Mouse (Mus musculus) limb, embryonic 14.5 days (tissue): ENCODE data around the gene Hist2h3b. TPM values are rescaled to one million over a fixed set of nuclear protein-coding genes. Genes with fewer than 3 reads are reported as not detected.
"Not testable (repeated sequence)": the region's sequence is repeated elsewhere in the genome, so short reads cannot be mapped to it uniquely, and the experiment has no call there.

Source experiments
- ATAC-seq: fragments of 200-750 bp; cut with Nextera tagmentation; 2 replicates; pipeline ENCODE4 v1.8.0; 2017; ENCODE audit warnings: low read depth, moderate number of reproducible peaks, moderate TSS enrichment; ENCODE audit not compliant: low FRiP score
- DNase-seq: peaks from one replicate; pipeline ENCODE4 v3.0.0-alpha.2; 2015; ENCODE audit warnings: low spot score
- H3K27ac ChIP-seq: fragments of 300-500 bp; sonication (generic); replicated peaks from 2 replicates; pipeline ENCODE4 v1.5.1; 2014; ENCODE audit warnings: low read depth, mild to moderate bottlenecking, low read length, moderate library complexity, mixed read lengths
- H3K27me3 ChIP-seq: fragments of 300-500 bp; sonication (generic); 2 replicates; pipeline ENCODE4 v1.6.1; 2014; ENCODE audit warnings: low read length, mixed read lengths; ENCODE audit not compliant: control insufficient read depth, insufficient read depth
- H3K36me3 ChIP-seq: fragments of 300-500 bp; sonication (generic); 2 replicates; pipeline ENCODE4 v1.6.1; 2014; ENCODE audit warnings: mild to moderate bottlenecking, low read length, moderate library complexity, mixed read lengths; ENCODE audit not compliant: control insufficient read depth, insufficient read depth
- H3K4me1 ChIP-seq: fragments of 300-500 bp; sonication (generic); 2 replicates; pipeline ENCODE4 v1.6.1; 2014; ENCODE audit warnings: antibody characterized with exemption, low read length, mixed read lengths; ENCODE audit not compliant: control insufficient read depth, insufficient read depth
- H3K4me2 ChIP-seq: fragments of 300-500 bp; sonication (generic); replicated peaks from 2 replicates; pipeline ENCODE4 v1.6.1; 2014; ENCODE audit warnings: low read depth, mild to moderate bottlenecking, low read length, moderate library complexity; ENCODE audit not compliant: severe bottlenecking
- H3K4me3 ChIP-seq: fragments of 300-500 bp; sonication (generic); replicated peaks from 2 replicates; pipeline ENCODE4 v1.5.1; 2014; ENCODE audit warnings: low read length
- H3K9ac ChIP-seq: fragments of 300-500 bp; sonication (generic); 2 replicates; pipeline ENCODE4 v1.6.1; 2014; ENCODE audit warnings: mild to moderate bottlenecking, low read depth, low read length, moderate library complexity; ENCODE audit not compliant: severe bottlenecking
- H3K9me3 ChIP-seq: fragments of 300-500 bp; sonication (generic); 2 replicates; pipeline ENCODE4 v1.6.1; 2016; ENCODE audit warnings: low read length; ENCODE audit not compliant: control insufficient read depth
- POLR2A ChIP-seq: fragments of 200-500 bp; IDR thresholded peaks from 2 replicates; pipeline ENCODE4 v1.8.0; 2012; ENCODE audit warnings: inconsistent platforms, mild to moderate bottlenecking, moderate library complexity, borderline replicate concordance; ENCODE audit not compliant: insufficient read depth, insufficient read length; ENCODE audit errors: extremely low read depth
- WGBS: fragments of 180-500 bp; shearing (Covaris S2); extraction: QIAGEN DNeasy Blood & Tissue Kit; methylation state at CpG from one replicate; pipeline ENCODE4 v1.1.7; 2014; 5-methylcytosine and 5-hydroxymethylcytosine counted together
- polyA plus RNA-seq, 2 experiments: library from polyadenylated mRNA; depleted of rRNA in 1 of 2; stranded (reverse) in 1 of 2; unstranded in 1 of 2; fragments of >200 nt; fragmentation: Nextera tagmentation in 1 of 2; extraction: Ambion mirVana in 1 of 2; gene quantifications; 2 replicates each; pipeline versions ENCODE4 v1.2.1 to v1.2.3; 2012 to 2014

The Hist2h3b gene
- polyA plus RNA-seq, 2 experiments: 63.1 to 85.3 TPM

DNA sequence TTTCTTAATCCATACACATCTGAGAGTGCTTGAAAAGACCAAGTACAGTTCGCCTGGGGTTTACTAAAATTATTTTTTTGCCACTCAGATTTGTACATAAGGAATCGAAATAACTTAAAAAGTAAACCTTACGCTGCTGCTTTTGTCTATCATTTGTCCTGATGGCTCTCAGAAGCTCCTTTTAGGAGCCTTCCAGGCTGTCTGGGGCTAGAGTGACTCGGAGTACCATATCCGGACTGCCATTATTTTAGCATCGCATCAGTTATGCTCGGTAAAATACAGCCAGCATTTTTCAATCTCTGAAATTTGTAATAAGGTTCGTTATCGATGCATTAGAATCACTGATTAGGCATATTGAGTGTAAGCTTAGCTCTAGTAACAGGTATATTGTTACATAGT is 27.7 kb upstream of the Hist2h3b start:
- WGBS: 82% methylated on average over 9 of the region's 9 CpGs
- Histone ChIP-seq H3K4me2 (peak overlapping the region; percentile 40), H3K27ac (peak overlapping the region; percentile 80), H3K27me3 (no peaks in the 10 kb centered on the region), H3K4me1 (peaks cover 19% of the 10 kb centered on the region), H3K9me3 (no peaks in the 10 kb centered on the region), H3K36me3 (no peaks in the 10 kb centered on the region), H3K4me3 (peak overlapping the region; percentile 22), H3K9ac (peak overlapping the region; percentile 42)
- DNase-seq (no peak), ATAC-seq (no peak)
- no peak for TF ChIP-seq POLR2A

DNA sequence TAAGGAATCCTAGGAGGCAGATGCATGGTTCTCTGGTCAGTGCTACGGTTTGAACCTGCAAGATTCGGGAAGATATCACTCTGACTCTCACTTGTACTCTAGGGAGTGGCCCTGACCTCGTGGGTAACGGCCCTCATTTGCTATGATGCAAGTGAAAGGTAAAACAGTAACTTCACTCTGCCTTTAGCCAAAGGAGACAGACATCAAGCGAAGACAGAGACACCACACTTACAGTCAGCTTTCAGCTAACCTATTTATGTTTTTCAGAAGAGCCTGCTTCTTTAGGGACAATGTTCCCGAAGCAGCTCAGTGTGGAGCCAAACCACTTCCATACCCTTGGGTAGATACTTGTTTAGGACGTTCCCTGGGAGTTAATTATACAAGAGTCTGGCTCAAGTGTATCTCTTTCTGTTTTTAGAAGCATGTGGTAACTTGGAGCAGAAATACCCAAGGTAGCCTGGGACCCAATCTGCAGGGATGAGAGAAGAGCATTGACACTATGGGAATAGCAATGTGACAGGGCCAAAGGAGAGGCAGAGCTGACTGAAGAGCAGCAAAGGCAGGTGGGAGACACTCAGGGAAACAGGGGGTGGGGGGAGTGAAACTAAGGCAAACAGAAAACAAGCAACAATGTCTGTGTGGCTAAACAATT is 24.4 kb upstream of the Hist2h3b start:
- no peaks in the 10 kb centered on the region for H3K27me3 ChIP-seq
- peak overlapping the region; percentile 96 for H3K27ac ChIP-seq
- no peak for TF ChIP-seq POLR2A
- H3K4me2 ChIP-seq: peak overlapping the region; percentile 58
- peaks cover 20% of the 10 kb centered on the region for H3K4me1 ChIP-seq
- no peaks in the 10 kb centered on the region for H3K9me3 ChIP-seq
- H3K9ac ChIP-seq: peak overlapping the region; percentile 68
- H3K36me3 ChIP-seq: no peaks in the 10 kb centered on the region
- ATAC-seq (no peak), DNase-seq (no peak)
- peak overlapping the region; percentile 52; the same call in 1 of the 2 replicates for H3K4me3 ChIP-seq
- 78% methylated on average over 7 of the region's 7 CpGs for WGBS

- WGBS: under 1% methylated on average over 25 of the region's 88 CpGs
Observed at GRCm38 (mm10) chr3:96245003-96245886, 23.2 kb upstream of the Hist2h3b start, which contains the start of gene Hist2h2aa1. Gene Hist2h2aa1, plus strand, starts transcription at chr3:96245497.

GRCm38 (mm10) chr3:96246018-96246417 is 22.4 kb upstream of the Hist2h3b start:
- H3K36me3 ChIP-seq, DNase-seq, H3K27ac ChIP-seq, H3K9me3 ChIP-seq, H3K27me3 ChIP-seq, H3K9ac ChIP-seq: not testable (repeated sequence)
- peaks cover 26% of the 10 kb centered on the region for H3K4me1 ChIP-seq
- ATAC-seq: peak; percentile 5
- peak overlapping the region; percentile 28 for H3K4me3 ChIP-seq
- 0% methylated on average over 8 of the region's 21 CpGs for whole genome bisulfite sequencing
- H3K4me2 ChIP-seq: peak overlapping the region; percentile 28; the same call in 1 of the 2 replicates

More at GRCm38 (mm10) chr3:96245003-96245886, 23.2 kb upstream of the Hist2h3b start, which contains the start of gene Hist2h2aa1:
- ATAC-seq: peak; percentile 89
- not testable (repeated sequence) for H3K36me3 ChIP-seq, H3K27me3 ChIP-seq, H3K9me3 ChIP-seq
- Histone ChIP-seq H3K4me2 (peak within 1 kb of the TSS; percentile 58), H3K27ac (peak within 1 kb of the TSS; percentile 96), H3K4me1 (peaks cover 27% of the 10 kb centered on the region), H3K9ac (peak within 1 kb of the TSS; percentile 68), H3K4me3 (peak within 1 kb of the TSS; percentile 52)
- DNase-seq: peak; percentile 70

DNA sequence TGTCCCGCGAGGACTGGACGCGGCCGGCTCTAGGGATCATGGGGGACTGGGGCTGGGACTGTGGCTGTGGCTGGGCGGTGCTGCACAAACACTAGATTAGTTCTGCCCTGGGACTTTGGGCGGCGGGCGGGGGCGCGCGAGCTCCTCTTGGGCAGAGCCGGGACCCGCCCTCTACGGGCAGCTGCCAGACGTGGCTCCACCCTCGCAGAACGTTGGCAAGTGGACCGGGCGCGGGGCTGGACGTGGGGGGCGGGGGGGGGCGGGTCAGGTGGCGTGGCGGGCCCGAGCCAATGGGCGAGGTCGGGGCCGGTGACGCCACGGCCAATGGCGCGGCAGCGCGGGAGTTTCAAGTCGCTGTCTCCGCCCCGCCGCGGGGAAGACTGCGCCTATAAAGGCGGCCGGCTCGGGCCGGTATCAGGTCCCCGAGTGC is 22.0 kb upstream of the Hist2h3b start, which contains the start of gene Hist2h3c1:
Gene Hist2h3c1 (plus strand): TSS at position 259 of the 430 bp plus-strand sequence.
- H3K4me3 ChIP-seq: peak within 1 kb of the TSS; percentile 39
- not testable (repeated sequence) for H3K36me3 ChIP-seq, DNase-seq, H3K27me3 ChIP-seq, H3K9me3 ChIP-seq
- peak; percentile 86 for ATAC-seq
- H3K9ac ChIP-seq: peak within 1 kb of the TSS; percentile 59
- WGBS: no CpG with 5 or more reads among the region's 47 CpGs
- H3K4me1 ChIP-seq: peaks cover 25% of the 10 kb centered on the region
- H3K4me2 ChIP-seq: peak within 1 kb of the TSS; percentile 49
- peak within 1 kb of the TSS; percentile 65; the same call in 1 of the 2 replicates for H3K27ac ChIP-seq
